Mouse (Mus musculus): ENCODE measurements around the gene Cox6a1. TPM values are rescaled to one million over a fixed set of nuclear protein-coding genes. Genes with fewer than 3 reads are reported as not detected.

Gene Cox6a1
- polyA plus RNA-seq, 1 experiment from 2014 or later = 981 TPM

DNA sequence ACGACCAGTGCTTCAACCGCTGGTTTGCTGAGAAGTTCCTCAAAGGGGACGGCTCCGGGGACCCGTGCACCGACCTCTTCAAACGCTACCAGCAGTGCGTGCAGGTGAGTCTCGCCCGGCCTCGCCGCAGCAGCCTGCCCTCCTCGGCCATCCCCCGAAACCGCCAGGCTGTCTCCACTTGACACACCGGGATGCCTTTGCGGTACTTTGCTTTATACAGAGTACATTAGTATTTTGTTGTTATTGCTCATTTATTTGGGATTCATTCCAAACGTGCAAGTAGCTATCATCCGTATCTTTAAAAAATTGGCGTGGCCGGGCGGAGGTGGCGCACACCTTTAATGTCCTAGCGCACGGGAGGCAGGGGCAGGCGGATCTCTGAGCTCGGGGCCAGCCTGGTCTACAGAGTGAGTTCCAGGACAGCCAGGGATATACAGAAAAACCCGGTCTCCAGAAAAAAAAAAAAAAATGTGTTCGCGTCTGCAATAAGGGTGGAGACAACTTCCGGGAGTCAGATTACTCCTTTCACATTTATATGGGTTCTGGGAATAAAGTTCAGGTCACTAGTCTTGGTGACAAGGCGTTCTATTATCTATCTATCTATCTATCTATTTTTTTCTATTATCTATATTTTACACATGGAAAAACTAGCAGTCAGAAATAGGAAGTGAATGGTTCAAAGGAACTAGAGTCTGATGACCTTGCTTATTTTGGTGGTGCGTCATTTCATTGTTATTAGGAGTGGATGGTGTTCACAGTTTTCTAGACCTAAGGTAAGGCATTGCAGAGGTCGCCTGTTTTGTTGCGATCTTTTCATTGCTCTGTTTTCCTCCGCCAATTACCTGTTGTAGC lies 7.2 kb downstream of the Cox6a1 start:
- Histone ChIP-seq H3K4me1 (peaks cover 22% of the 10 kb centered on the region), H3K9me3 (replicated peaks) (no peaks in the 10 kb centered on the region), H3K9ac (peak overlapping the region; percentile 81), H3K36me3 (peaks cover 51% of the 10 kb centered on the region), H3K27me3 (no peaks in the 10 kb centered on the region), H3K4me2 (peak overlapping the region; percentile 68), H3K27ac (0 out of 2 replicates have a peak overlapping the region, but pooled peaks have one; percentile 88), H3K4me3 (replicated peaks) (peak overlapping the region; percentile 76)
- peak; percentile 74; the same call in 1 of the 2 replicates for ATAC-seq (replicated peaks; ENCODE audit: low FRiP score)
- WGBS = 11% methylated on average over 36 of the region's 36 CpGs

DNA sequence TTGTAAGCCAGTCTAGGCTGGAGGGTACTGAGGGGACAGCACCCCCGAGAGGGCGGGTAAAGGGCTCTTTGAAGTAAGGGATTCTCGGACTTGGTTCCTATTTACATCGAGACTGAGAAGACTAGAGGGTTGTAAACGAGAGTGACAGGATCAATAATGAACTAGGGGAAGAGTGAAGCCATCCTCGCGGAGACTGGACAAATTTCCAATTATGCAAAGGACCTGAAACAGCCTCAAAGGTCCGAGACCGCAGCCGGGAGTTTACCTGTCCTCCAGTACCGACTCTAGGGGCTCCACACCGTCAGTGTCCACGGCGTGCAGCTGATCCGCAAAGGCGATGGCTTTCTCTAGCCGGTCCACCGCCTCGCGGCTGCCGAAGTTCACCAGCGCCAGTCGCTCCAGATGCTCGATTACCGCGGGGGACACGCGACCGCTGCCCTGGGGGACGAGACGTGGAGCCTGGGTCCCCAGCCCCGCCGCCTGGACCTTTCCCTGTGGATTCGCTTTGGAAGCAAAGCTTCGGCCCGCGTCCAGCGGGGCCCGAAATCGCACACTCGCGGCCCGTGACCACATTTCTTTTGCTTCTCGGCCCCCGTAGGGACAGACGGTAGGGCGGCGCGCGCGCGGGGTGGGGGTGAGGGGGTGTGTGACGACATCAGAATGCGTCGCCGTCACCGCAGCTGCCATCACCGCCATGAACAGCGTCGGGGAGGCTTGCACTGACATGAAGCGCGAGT lies 8.0 kb downstream of the Cox6a1 start, which contains the start of the genes Gatc and Triap1:
Gene Gatc (minus strand): TSS at position 602 of the 737 bp plus-strand sequence.
Gene Triap1 (plus strand): TSS at position 649 of the 737 bp plus-strand sequence.
- H3K4me3 ChIP-seq (replicated peaks) = peak within 1 kb of the TSS; percentile 76
- peak within 1 kb of the TSS; percentile 81 for H3K9ac ChIP-seq
- H3K9me3 ChIP-seq (replicated peaks) = no peaks in the 10 kb centered on the region
- under 1% methylated on average over 62 of the region's 62 CpGs for WGBS
- peak within 1 kb of the TSS; percentile 88 for H3K27ac ChIP-seq
- ATAC-seq (replicated peaks; ENCODE audit: low FRiP score) = peak; percentile 95
- no peaks in the 10 kb centered on the region for H3K27me3 ChIP-seq
- H3K4me2 ChIP-seq = peak within 1 kb of the TSS; percentile 68
- H3K36me3 ChIP-seq = peaks cover 52% of the 10 kb centered on the region
- H3K4me1 ChIP-seq = peaks cover 21% of the 10 kb centered on the region

DNA sequence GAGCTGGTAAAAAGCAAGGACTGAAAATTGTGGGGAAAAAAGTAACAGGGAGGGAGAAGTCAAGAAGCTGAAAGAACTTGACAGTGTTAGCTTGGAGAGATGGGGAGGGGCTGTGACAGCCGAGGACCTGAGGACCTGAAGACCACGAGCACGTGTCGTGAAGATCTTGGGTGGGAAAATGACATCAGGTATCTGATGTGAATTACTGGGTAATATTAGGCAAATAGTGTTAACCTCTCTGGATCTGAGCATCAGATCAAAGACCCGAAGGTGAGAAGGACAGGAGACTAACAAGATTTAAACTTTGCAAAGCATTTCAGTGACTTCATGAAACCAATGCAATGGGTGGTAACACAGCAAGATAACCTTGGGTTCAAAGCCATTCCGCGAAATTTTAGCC lies 8.8 kb downstream of the Cox6a1 start:
- ATAC-seq (replicated peaks; ENCODE audit: low FRiP score) = no peak

DNA sequence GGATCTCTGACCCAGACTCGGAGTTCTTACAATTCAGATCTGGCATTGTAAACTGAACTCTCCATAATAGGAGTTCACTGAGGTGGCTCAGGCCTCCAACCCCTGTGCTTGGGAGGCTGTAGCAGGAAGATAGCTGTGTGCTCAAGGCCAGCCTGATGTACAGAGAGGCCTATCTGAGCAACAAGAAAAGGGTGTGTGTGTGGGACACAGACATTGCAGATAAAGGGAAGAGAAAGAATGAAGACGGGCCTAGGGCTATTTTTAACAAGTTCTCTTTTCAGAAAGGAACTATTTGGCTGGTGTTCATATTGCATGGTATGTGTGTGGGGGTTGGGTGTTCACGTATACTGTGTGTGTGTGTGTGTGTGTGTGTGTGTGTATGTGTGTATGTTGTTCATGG lies 15.2 kb downstream of the Cox6a1 start:
- Histone ChIP-seq H3K27me3 (no peaks in the 10 kb centered on the region), H3K4me1 (peaks cover 14% of the 10 kb centered on the region), H3K9ac (no peak overlapping the region), H3K36me3 (peaks cover 79% of the 10 kb centered on the region), H3K4me3 (replicated peaks) (no peak overlapping the region), H3K9me3 (replicated peaks) (no peaks in the 10 kb centered on the region), H3K4me2 (no peak overlapping the region), H3K27ac (no peak overlapping the region)
- 80% methylated on average over 3 of the region's 3 CpGs for WGBS
- ATAC-seq (replicated peaks; ENCODE audit: low FRiP score) = no peak; the same call in 1 of the 2 replicates

More for the DNA sequence above, 8.8 kb downstream of the Cox6a1 start:
- 19% methylated on average over 7 of the region's 7 CpGs for WGBS
- peak overlapping the region; percentile 76 for H3K4me3 ChIP-seq (replicated peaks)
- H3K4me2 ChIP-seq = peak overlapping the region; percentile 68
- H3K4me1 ChIP-seq = peaks cover 21% of the 10 kb centered on the region
- peak overlapping the region; percentile 81 for H3K9ac ChIP-seq
- H3K36me3 ChIP-seq = peaks cover 52% of the 10 kb centered on the region
- no peak overlapping the region for H3K27ac ChIP-seq
- H3K9me3 ChIP-seq (replicated peaks) = no peaks in the 10 kb centered on the region
- H3K27me3 ChIP-seq = no peaks in the 10 kb centered on the region

DNA sequence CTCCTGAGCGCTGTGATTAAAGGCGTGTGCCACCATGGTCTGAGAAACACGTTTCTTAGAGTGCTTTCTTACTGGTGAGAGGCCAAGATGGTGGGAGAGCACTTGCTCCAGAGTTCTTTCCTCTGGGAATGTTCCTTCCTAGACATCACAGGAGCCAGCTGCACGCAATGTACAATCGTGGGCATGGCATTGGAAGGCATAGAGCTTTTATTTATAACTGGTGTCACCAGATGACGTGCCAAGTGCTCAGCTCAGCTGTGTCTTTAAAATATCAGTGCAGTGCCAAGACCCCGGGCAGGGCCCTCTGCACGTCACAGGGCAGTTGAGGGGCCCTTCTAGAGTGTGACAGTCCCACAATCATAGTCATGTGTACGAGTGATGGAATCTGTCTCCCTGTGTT lies 17.8 kb downstream of the Cox6a1 start:
- Histone ChIP-seq H3K9me3 (replicated peaks) (no peaks in the 10 kb centered on the region), H3K4me2 (no peak overlapping the region)

DNA sequence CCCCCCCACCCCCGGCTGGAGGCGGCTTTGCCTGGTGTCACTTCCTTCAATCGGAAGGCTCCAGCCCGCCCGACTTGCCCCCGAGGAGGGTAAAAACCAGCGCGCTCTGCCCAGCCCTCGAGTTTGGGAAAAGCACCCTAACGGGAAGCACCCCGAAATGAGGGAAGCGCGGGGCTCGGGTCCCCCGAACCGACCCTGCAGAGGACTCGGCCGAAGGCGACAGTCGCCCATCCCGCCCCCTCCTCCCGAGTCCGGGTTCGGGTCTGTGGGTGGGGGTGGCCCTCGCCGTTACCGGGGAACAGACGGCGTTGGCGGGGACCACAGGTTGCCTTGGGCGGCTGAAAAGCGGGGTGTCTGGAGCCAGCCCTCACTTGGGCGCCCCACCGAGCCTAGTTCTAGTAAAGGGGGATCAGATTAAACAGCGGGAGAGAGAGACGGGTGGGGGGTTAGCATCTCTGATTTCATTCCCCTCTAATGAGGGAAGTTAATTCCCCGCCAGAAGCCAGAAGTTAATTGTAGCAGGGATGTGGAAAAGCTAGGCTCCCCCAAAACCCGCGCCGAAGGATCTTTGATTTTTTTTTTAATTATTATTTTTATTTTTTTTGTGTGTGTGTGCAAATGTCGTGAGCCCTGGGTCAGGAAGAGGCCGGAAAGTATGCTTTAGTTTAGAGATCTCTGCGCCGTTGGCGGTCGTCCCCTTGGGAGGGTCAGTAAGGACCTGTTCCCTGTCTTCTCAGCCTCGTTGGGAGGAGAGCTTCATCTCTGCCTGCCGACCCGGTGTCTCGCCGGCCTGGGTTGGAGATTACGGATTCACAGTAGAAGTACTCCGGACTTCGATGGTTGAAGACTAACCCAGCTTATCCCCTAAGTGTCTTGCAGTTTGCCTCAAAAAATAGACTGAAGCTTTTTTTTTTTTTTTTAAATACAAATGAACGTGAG lies 20.9 kb downstream of the Cox6a1 start:
- Histone ChIP-seq H3K9ac (peak overlapping the region; percentile 98), H3K27ac (peak overlapping the region; percentile 94), H3K27me3 (no peaks in the 10 kb centered on the region), H3K36me3 (peaks cover 34% of the 10 kb centered on the region), H3K4me3 (replicated peaks) (peak overlapping the region; percentile 96), H3K9me3 (replicated peaks) (no peaks in the 10 kb centered on the region), H3K4me2 (peak overlapping the region; percentile 81), H3K4me1 (peaks cover 29% of the 10 kb centered on the region)
- peak; percentile 20; the same call in 1 of the 2 replicates for ATAC-seq (replicated peaks; ENCODE audit: low FRiP score)
- under 1% methylated on average over 53 of the region's 55 CpGs for WGBS

More for the DNA sequence above, 17.8 kb downstream of the Cox6a1 start:
- Histone ChIP-seq H3K4me3 (replicated peaks) (no peak overlapping the region), H3K36me3 (peaks cover 64% of the 10 kb centered on the region), H3K27me3 (no peaks in the 10 kb centered on the region), H3K4me1 (peaks cover 25% of the 10 kb centered on the region), H3K27ac (no peak overlapping the region), H3K9ac (no peak overlapping the region)
- 85% methylated on average over 9 of the region's 9 CpGs for WGBS
- no peak for ATAC-seq (replicated peaks; ENCODE audit: low FRiP score)

DNA sequence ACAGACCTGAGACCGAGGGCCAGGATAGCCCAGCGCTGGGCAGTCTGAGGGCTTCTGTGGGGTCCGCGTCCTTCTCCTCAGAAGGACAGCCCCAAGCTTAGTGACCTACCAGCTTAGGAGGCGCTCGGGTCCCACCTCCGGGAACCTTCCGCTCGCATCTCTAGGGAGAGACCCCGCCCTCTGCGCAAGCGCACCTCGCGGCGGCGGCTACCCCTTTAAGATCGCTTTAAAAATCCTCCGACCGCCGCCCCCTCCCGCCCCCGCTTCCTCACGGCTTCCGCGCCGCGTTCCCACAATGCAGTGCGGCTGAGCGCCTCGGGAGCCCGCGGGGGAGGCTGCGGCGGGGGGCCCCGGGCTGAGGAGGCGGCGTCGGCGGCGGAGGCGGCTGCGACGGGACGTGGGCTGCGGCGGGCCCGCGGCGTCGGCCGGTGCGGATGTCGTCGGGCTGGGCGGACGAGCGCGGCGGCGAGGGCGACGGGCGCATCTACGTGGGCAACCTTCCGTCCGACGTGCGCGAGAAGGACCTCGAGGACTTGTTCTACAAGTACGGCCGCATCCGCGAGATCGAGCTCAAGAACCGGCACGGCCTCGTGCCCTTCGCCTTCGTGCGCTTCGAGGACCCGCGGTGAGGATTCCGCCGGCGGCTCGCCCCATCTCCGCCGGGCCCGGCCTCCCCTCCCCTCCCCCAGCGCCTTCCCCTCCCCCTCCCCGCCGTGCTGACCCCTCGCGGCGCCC lies 21.7 kb downstream of the Cox6a1 start, which contains the start of gene Srsf9:
Gene Srsf9 (plus strand): TSS at position 303 of the 735 bp plus-strand sequence.
- peak within 1 kb of the TSS; percentile 94 for H3K27ac ChIP-seq
- peak within 1 kb of the TSS; percentile 98 for H3K9ac ChIP-seq
- no peaks in the 10 kb centered on the region for H3K9me3 ChIP-seq (replicated peaks)
- H3K4me3 ChIP-seq (replicated peaks) = peak within 1 kb of the TSS; percentile 96
- H3K4me2 ChIP-seq = peak within 1 kb of the TSS; percentile 81
- under 1% methylated on average over 92 of the region's 97 CpGs for WGBS
- H3K4me1 ChIP-seq = peaks cover 29% of the 10 kb centered on the region
- H3K27me3 ChIP-seq = no peaks in the 10 kb centered on the region
- H3K36me3 ChIP-seq = peaks cover 25% of the 10 kb centered on the region
- peak; percentile 93 for ATAC-seq (replicated peaks; ENCODE audit: low FRiP score)

DNA sequence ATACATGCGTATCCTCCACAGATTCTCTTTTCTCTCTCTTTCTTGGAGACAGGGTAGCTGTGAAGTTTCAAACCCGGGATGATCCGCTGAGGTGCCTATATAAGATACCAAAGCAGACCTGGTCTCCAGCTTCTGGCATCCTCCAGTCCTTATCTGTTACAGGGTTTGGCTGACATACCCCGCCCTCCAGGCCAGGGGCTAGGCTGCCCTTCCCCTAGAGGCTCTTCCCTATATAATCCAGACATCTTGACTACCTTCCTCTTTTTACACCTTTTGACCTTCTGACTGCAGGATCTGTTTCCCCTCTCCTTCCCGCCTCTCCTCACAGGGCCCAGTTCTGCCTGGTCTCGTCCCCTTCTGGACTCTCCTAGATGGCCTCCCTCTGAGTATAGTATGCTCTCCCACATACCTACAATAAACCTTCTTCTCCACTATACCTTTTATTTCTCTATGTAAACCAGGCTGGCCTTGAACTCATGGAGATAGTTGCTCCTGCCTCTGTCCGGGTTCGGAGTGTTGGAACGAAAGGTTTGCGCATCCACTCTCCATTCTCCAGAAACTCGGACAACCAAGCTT lies 22.4 kb downstream of the Cox6a1 start:
- Histone ChIP-seq H3K27me3 (no peaks in the 10 kb centered on the region), H3K36me3 (peaks cover 18% of the 10 kb centered on the region), H3K4me1 (peaks cover 29% of the 10 kb centered on the region), H3K9ac (peak overlapping the region; percentile 98), H3K27ac (peak overlapping the region; percentile 94), H3K4me2 (peak overlapping the region; percentile 81), H3K9me3 (replicated peaks) (no peaks in the 10 kb centered on the region), H3K4me3 (replicated peaks) (peak overlapping the region; percentile 96)
- WGBS = 25% methylated on average over 11 of the region's 11 CpGs
- peak; percentile 68 for ATAC-seq (replicated peaks; ENCODE audit: low FRiP score)

DNA sequence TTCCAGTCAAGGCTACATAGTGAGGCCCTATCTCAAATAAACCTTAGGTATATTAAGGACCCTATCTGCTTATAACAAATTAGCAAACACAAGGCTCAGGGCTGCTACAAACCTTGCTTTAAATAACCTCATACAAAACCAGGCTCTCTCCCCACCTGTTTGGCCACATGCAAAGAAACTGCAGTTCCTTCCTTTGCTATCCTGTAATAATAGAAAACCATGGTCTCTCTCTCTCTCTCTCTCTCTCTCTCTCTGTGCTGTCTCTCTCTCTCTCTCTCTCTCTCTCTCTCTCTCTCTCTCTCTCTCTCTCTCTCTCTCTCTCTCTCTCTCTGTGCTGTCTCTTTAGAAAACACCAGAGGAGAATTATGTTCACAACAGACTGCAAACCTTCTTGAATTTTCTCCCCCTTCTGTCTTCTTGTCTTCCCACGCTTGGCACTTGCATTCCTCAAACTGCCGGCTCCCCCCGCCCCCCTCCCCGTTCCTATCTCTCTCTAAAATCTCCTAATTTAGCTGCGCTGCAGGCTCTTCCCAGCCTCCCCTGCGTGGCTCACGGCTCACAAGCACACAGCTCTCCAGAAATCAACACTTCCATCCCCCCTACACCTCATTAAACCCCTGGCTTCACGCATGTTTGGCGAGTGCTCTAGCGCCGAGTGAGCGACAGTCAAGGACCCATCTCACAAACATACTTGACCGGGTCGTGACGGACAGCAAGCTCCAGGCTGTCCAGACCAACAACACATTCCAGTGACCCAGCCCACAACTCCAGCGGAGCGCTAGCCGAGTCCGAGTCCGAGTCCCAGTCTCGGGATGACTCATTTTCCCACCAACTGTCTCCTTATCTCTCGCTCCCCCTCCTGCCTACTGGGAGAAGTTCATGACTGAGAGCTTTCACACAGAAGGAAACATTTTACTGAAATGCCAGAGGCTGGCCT lies 29.5 kb downstream of the Cox6a1 start:
- ATAC-seq (replicated peaks; ENCODE audit: low FRiP score) = peak; percentile 85
- peaks cover 35% of the 10 kb centered on the region for H3K4me1 ChIP-seq
- peak overlapping the region; percentile 82 for H3K4me2 ChIP-seq
- H3K27ac ChIP-seq = peak overlapping the region; percentile 92
- WGBS = under 1% methylated on average over 22 of the region's 22 CpGs
- no peaks in the 10 kb centered on the region for H3K36me3 ChIP-seq
- peak overlapping the region; percentile 45 for H3K4me3 ChIP-seq (replicated peaks)
- no peaks in the 10 kb centered on the region for H3K9me3 ChIP-seq (replicated peaks)
- no peaks in the 10 kb centered on the region for H3K27me3 ChIP-seq
- peak overlapping the region; percentile 48 for H3K9ac ChIP-seq
